Mouse (Mus musculus) ovary, postnatal 14 days (tissue): ENCODE measurements around the gene 1700001K19Rik.
"Not testable (repeated sequence)": the region's sequence is repeated elsewhere in the genome, so short reads cannot be mapped to it uniquely, and the experiment has no call there.

ENCODE experiments used
- DNase-seq: peaks from one replicate; pipeline ENCODE4 v3.0.0; 2022; ENCODE audit warnings: low spot score

1700001K19Rik gene

DNA sequence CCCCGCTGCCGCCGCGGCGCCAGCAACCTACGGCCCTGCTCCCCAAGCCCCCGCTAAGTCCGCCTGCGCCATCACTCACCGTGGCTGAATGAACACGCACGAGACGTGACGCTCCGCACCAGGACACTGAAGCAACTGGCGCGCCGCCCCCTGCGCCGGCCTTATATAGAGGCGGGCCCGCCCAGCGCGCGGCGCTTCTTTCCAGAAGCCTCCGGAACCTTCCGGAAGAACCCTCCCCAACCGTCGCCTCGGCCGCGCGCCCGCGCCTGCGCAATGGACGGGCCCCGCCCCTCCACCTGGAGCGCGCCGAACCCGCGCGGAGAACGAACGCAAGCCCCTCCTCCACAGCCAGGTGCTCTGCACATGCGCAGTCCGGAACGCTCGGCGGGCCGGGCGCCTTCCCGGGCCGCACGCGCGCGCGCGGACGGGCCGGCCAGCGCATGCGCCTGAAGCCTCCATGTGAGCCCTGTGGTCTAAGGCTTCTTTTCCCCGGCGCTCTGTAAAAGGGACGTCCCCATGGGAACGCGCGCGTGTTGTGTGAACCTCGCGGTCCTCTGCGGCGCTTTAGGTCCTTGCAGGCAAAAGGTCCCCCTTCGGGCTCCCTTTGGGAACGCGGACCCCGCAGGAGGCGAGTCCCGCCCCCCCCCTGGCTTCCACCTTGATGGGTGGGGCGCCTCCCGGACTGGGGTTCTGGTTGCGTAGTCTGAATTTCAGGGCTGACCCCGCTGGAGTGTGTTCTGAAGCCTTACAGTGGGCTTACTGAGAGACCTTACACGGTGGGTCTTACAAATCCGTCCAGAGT, 14.0 kb upstream of the 1700001K19Rik start:
- peak; percentile 99 for DNase-seq

DNA sequence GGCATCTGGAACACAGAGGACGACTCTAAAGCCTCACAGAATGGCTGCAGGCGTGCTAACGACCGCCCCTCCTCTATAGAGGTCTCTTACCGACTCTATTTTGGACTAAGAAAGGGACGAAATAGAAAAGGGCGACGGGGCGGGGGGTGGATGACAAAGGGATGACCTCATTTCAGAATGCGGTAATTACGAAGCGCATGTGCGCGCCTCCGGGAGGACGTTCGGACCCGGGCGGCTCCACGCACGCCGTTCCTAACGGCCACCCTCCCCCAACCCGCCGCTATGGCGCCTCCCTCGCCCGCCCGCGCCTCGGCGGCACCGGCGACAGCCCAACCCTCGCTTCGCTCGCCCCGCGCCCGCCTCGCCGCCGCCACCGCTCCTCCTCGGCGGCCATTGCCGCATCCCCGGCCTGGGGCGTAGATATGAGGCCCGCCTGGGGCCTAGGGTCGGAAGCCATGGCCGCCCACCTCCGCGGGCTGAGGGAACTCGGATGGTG, 13.3 kb upstream of the 1700001K19Rik start:
- no peak for DNase-seq

DNA sequence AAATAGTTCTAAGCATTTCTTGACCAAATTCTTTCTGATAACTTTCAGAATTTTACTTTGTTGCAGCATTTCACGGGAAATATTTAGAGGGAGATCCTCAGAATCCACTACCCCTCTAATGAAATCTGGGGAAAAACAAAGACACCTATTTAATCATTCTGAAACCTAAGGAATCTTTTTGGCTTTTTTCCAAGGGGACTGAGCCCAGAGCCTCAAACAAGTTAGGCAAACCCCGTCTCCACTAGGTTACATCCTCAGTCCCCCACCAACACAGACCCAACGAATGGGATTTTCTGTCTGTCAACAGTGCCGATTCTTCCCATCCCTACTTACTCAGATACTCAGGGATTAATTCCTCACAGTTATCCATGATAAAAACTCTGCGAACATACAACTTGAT, 11.0 kb upstream of the 1700001K19Rik start:
- not testable (repeated sequence) for DNase-seq

DNA sequence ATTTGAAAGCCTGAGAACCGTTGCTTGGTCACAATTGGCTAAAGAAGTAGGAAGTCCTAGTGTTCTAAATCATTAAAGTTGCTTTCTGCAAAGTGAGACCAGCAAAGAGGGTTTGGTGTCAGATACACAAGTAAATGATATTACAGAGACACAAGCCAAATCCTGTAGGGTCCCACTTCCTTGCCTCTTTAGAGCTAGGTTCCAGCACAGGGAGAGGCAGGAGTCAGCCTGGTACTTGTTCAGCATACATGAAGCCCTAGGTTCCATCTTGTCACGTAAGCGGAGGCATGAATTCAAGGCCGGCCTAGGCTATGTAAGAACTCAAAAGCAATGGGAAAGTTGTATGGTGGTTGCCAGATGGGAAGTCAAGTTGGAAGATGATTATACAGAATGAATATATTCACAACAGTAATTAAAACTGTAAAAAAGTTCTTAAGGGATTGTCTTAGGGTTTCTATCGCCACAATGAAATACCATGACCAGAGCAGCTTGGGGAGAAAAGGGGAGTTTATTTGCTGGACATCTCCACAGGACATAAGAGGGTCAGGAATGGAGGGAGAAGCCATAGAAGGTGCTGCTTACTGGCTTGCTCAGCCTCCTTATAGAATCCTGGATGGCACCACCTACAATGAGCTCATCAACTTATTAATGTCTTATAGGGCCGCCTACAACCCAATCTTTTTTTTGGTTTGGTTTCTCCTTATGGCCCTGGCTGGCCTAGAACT, 7.7 kb upstream of the 1700001K19Rik start:
- DNase-seq = no peak

DNA sequence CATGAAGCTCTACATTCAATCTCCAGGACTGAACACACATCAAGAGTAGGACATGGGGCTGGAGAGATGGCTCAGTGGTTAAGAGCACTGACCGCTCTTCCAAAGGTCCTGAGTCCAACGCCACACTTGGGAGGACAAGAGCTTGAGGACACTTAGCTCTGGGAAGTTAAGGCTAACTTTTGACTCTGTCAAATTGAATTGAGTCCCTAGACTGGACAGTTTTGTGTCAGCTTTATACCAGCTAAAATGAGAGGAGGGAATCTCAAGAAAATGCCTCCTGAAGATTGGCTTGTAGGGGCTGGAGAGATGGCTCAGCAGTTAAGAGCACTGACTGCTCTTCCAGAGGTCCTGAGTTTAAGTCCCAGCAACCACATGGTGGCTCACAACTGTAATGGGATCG, 6.5 kb upstream of the 1700001K19Rik start:
- DNase-seq = not testable (repeated sequence)

DNA sequence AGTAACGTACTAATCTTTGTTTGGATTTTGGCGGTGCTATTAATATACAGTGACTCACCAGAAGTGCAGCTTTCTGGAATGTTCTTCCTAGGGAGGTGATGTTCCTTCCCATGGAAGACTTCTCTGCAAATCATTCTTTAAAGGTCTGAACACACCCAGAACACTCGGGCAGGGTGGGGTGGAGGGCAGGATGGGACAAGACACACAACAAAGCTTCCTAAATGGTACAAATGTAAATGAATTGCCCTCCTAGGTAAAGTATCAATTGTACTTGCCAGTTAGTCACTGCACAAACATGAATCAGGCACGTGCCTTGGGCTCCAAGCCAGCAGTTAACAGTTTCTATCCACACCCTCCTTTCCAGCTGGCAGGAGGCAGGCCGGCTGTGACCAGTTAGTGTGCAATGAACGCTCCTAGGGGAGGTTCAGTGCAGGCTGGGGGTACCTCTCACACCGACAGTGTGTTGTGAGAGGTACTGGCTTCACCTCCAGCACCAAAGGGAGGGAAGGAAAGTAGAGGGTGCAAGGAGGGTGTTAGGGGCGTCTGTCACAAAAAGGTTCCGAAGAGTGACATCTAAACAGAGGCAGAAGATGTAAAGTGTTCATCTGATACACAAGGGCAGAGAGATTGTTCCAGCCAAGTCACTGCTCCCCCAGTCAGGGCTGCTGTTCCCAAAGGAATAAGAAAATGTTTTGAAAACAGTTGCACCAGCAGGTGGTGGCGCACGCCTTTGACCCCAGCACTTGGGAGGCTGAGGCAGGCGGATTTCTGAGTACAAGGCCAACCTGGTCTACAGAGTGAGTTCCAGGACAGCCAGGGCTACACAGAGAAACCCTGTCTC, 5.7 kb upstream of the 1700001K19Rik start:
- peak; percentile 56 for DNase-seq

DNA sequence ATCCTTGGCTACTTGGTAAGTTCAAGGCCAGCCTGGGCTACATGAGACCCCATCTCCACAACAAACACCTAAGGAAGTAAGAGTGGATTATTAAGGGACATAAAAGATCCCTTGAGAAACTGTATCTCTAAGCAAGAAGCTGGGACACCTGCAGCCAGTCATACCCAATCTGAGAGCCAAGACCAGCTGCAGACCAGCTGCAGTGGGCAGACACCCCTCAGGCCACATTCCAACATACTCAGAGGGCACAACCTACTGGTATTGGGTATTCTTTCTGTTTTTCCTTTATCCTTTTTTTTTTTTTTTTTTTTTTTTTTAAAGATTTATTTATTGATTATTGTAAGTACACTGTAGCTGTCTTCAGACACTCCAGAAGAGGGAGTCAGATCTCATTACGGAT, 1.2 kb upstream of the 1700001K19Rik start:
- no peak for DNase-seq

DNA sequence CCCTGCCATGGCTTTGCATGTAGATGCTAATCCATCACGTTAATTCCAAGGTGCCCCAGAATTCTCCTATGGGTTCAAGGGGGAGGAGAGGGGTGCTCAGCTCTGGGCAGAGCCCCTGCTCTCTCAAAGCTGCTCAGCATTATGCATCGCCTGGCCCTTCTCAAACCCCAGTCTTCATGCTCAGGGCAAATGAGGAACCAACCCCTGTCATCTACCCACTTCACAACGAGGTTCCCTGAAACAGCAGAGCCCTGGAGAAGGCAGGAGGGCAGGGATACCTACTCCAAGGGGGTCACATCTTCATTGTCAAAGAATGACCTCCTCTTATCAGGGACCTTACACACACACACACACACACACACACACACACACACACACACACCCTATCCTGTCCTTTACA, 541 bp downstream of the 1700001K19Rik start:
- DNase-seq = no peak

DNA sequence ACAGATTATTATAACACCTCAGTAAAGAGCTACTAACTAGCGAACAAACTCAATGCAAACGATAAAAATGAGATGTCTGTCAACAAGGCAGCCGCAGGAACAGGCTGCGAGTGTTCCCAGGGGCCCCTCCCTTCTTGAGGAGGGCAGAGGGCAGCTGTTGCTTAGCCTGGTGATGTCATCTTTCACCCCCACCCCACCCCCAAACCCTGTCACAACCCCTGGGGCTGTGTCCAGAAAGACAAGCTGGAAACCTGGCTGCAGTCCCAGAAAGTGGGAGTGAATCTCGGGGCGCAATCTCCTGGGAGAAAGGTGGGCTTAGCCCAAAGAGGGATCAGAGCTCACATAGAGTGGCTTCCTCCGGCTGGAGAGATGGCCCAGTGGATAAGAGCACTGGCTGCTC, 1.2 kb downstream of the 1700001K19Rik start:
- DNase-seq = no peak

DNA sequence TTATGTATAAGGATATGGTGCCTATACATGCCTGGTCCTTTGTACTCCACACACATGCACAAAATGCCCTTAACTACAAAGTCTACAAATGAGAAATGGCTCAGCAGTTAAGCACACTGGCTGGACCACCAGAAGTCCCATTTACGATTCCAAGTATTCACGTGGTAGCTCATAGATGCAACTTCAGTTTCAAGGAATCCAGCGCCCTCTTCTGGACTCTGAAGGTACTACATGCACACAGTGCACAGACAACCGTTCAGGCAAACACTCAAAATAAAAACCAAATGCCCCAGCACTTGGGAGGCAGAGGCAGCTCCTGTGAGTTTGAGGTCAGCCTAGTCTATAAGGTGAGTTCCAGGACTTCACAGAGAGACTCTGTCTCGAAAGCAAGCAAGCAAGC, 8.2 kb downstream of the 1700001K19Rik start:
- no peak for DNase-seq

DNA sequence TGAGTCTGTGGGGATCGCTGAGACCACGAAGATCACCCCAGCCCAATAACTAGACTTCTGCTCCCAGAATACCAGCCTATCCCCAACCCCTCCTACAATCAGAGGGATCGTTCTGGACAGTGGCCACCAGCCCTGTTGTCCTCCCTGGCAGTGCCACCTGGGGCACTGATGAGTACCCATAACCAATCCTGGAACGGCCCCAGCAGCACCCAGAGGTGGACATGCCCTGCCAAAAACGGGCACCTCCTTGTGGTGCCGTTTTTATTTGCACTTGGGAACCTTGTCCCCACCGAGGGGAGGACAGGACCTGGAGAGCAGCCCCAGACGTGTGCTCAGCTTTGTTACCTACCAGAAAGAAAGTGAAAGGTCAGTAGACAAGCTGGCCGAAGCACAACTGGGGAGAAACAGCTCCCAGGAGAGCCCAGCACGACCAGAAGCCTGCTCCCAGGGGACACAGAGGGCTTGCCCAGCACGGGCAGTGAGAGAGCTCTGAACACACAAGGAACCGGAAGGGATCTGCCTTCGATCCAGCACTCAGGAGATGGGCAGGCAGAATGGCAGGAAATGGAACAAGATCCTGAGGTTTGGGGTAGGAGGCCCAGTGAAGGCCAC, 14.8 kb downstream of the 1700001K19Rik start:
- no peak for DNase-seq

DNA sequence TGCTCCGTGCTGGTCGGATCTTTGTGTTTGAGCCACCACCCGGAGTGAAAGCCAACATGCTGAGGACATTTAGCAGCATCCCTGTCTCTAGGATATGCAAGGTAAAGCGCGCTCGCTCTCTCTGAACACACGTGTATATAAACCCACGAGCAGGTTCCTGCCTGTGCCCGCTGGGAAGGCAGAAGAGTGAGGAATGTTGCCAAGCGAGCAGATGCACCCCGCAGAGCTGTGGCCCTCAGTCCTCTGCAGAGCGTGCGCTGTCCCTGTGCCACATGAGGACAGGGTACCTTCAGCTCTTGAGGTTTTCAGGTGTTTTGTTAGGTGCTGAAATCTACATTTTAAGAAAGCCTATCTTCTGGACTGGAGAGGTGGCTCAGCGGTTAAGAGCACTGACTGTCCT, 20.7 kb downstream of the 1700001K19Rik start:
- no peak for DNase-seq

DNA sequence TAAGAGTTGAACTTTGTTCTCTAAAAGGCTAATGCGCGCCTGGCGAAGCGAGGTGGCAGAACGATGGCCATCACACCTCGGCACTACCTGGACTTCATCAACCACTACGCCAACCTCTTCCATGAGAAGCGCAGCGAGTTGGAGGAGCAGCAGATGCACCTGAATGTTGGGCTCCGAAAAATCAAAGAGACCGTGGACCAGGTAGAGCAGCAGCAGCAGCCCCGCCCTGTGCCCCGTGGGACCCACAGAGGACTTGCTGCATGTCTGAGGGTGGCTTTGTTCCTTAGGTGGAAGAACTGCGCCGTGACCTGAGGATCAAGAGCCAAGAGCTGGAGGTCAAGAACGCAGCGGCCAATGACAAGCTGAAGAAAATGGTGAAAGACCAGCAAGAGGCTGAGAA, 31.0 kb downstream of the 1700001K19Rik start:
- no peak for DNase-seq

DNA sequence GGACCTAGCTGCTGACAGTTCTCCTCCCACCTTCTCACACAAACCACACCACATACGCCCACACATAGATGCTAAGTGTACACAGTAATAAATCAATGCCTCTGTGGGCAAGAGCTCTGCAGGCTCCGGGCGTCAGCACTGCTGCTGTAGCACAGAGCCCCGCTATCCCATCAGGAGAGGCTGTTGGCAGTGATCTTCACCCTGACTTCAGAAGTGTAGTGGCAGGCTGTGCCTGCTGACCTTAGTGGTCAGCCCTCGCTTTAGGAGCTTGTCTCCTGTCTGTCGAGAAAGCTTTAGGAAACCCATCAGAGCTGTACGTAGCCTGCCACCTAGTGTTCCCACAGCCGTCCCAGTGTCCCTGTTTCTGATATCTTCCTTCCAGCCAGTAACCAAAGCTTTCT, 32.2 kb downstream of the 1700001K19Rik start:
- DNase-seq = no peak

DNA sequence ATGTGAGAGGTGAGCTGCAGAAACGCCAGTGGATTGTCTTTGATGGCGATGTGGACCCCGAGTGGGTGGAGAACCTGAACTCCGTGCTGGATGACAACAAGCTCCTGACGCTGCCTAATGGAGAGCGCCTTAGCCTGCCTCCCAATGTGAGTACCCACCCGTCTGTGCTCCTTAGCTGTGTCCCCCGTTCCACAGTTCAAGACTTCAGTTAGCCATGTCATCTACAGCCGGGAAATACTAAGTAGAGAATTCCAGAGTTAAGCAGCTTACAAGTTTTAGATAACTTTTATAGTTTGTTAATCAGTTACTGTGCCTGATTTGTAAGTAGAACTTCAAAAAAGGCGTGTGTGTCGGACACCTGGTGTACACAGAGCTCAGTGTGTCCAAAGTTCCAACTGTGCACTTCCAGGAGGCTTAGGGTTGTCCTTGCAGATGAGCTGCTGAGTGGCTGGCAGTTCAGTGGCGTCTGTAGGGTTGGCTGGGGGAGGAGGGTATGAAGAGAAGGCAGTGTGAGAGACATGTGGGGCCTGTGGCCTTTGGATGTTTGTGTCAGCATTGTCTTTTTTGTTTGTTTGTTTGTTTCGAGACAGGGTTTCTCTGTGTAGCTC, 44.8 kb downstream of the 1700001K19Rik start:
- DNase-seq = no peak

DNA sequence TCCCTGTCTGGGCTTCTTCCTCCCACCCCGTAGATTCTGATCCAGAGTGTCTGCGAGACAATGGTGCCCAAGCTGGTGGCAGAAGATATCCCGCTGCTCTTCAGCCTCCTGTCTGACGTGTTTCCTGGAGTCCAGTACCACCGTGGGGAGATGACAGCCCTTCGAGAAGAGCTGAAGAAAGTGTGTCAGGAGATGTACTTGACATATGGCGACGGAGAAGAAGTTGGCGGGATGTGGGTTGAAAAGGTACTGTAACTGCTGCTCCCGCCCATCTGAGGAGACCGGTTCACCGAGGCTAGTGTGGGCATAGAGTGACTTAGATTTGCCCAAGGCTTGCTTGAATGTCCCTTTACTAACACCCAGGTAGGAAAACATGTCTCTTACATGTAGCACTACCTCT, 46.1 kb downstream of the 1700001K19Rik start:
- no peak for DNase-seq

DNA sequence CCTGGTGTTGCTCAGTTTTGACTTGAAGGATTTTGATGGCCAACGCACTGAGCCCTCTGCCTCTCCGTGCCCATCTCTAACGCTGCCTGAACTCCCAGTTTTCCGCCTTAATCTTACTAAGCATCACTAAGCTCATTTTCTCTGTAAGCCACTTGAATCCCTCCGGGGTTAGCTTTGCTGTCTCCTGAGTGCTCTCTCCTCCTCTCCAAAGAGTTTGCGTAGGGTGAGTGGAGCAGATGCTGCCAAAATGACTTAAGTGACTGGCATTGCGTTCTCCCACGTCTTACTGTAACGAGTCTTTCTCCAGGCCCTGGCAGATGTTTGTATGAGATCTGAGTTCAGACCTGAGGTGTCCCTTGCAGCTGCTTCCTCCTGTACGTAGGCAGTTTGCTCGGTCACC, 52.4 kb downstream of the 1700001K19Rik start:
- DNase-seq = no peak
